Mouse (Mus musculus): Measurements from ENCODE around the gene A930004D18Rik.

DNA sequence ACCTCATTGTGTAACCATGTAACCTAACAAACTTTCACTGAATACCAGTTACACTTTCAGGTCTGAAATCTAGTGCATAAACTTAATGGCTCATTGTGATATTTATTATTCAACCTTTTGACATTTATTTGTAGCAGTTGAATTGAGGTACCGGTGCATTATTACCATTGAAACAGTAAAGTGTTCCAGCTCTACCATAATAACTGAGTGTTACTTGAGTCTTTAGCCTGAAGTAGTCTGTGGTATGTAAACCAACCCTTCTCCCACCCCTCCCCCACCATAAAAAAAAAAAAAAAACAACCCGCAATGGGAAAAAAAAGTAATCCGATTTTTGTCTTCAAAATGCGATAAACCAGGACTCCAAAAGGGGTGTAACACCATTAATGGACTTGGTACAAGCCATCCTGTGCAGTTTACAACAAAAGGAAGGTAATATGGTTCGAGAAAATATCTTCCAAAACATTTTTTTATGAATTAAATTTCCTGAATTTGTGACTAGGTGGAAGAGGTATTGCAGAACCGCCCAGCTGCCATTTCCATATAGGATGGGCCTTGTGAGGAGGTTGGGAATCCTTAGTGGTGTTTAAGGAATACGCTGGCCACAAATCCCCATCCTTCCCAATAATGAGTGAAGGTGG lies 7.7 kb upstream of the A930004D18Rik start:
- TF ChIP-seq CTCF (conservative IDR thresholded peaks at IDR 0.05; ENCODE audit: low read length) (no peak), NANOG (IDR thresholded peaks at IDR 0.05; ENCODE audit: borderline replicate concordance, low read length) (no peak)
